24 mouse cellular contexts compared by ENCODE assay signal in the genomic region with DNA sequence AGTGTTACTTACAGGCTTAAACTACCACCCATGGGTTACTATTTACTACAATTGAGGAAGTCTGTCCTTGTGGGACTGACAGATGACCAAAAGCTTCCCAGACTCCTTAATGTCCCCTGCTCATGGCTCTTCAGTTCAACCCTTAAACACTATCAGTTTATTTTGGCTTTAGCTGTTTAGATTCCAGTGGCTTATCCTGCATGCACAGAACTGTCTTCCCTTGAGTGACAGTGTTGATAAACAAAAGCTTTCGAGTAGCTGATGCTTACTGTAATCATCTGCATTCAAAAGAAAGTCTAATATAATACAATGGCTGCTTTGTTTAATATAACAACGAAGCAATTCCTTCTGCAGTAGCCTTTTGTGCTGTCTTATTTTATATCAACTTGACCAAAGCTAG. TPM values are rescaled to one million over a fixed set of nuclear protein-coding genes. Genes with fewer than 3 reads are reported as not detected.
"Had no signal": no experiment of that assay in that cellular context is flagged by ENCODE, and none has a peak within 500 bp of the region (broad histone marks: within the 10 kb centered on the region; RNA-seq: fewer than 3 reads in every experiment).

No protein-coding gene starts in this region.

- DNase-seq: kidney, adult 2 months; kidney, postnatal 14 days; lung, adult 2 months; lung, postnatal 36 days; right cerebral cortex, adult 18-20 months; right cerebral cortex, postnatal 25 days; thymus, postnatal 4 days had no signal

- ATAC-seq: intestine, embryonic 15.5 days; lung, postnatal 0 days had no signal

- H3K9ac ChIP-seq: intestine, embryonic 15.5 days; kidney, embryonic 15.5 days; midbrain, embryonic 12.5 days; neural tube, embryonic 15.5 days had no signal

- H3K27ac ChIP-seq: intestine, embryonic 15.5 days; kidney, embryonic 15.5 days; left cerebral cortex, adult 2 months; limb, embryonic 10.5 days; midbrain, embryonic 12.5 days; neural tube, embryonic 15.5 days had no signal

- H3K4me3 ChIP-seq: intestine, embryonic 15.5 days; kidney, embryonic 15.5 days; left cerebral cortex, adult 2 months; limb, embryonic 10.5 days; midbrain, embryonic 12.5 days; myocyte; neural tube, embryonic 15.5 days had no signal

- H3K27me3 ChIP-seq: intestine, embryonic 15.5 days; kidney, embryonic 15.5 days; midbrain, embryonic 12.5 days; neural tube, embryonic 15.5 days had no signal

- H3K4me1 ChIP-seq: intestine, embryonic 15.5 days; kidney, embryonic 15.5 days; limb, embryonic 10.5 days; midbrain, embryonic 12.5 days; neural tube, embryonic 15.5 days had no signal

- H3K9me3 ChIP-seq: intestine, embryonic 15.5 days; kidney, embryonic 15.5 days; limb, embryonic 10.5 days; midbrain, embryonic 12.5 days; neural tube, embryonic 15.5 days had no signal

- H3K4me2 ChIP-seq: intestine, embryonic 15.5 days; kidney, embryonic 15.5 days; midbrain, embryonic 12.5 days; neural tube, embryonic 15.5 days had no signal

- H3K36me3 ChIP-seq: intestine, embryonic 15.5 days; kidney, embryonic 15.5 days; limb, embryonic 10.5 days; midbrain, embryonic 12.5 days; neural tube, embryonic 15.5 days had no signal

RNA-seq across cellular contexts. Expression of a gene that starts 7.3 kb away (rescaled TPM):
- total RNA-seq: layer of hippocampus, adult 8-10 months; layer of hippocampus, postnatal 14 days; left cerebral cortex, adult 2 months; left cerebral cortex, postnatal 14 days; megakaryocyte, adult 5-6 weeks had no signal
- polyA plus RNA-seq: intestine, embryonic 15.5 days; kidney, adult 2 months; kidney, embryonic 15.5 days; large intestine, adult 2 months; limb, embryonic 10.5 days; limb, embryonic 14.5 days; lung, adult 2 months; lung, postnatal 0 days; midbrain, embryonic 12.5 days; myocyte; neural tube, embryonic 11.5 days; neural tube, embryonic 15.5 days; small intestine, adult 2 months; stomach, embryonic 16.5 days had no signal

RNA-seq across cellular contexts. Expression of a gene that starts 13.8 kb away (rescaled TPM):
- total RNA-seq: layer of hippocampus, adult 8-10 months; layer of hippocampus, postnatal 14 days; left cerebral cortex, adult 2 months; left cerebral cortex, postnatal 14 days; megakaryocyte, adult 5-6 weeks had no signal
- polyA plus RNA-seq: intestine, embryonic 15.5 days; kidney, adult 2 months; kidney, embryonic 15.5 days; large intestine, adult 2 months; limb, embryonic 10.5 days; limb, embryonic 14.5 days; lung, adult 2 months; lung, postnatal 0 days; midbrain, embryonic 12.5 days; myocyte; neural tube, embryonic 11.5 days; neural tube, embryonic 15.5 days; small intestine, adult 2 months; stomach, embryonic 16.5 days had no signal

RNA-seq across cellular contexts. Expression of a gene that starts 20.0 kb away (rescaled TPM):
- total RNA-seq: layer of hippocampus, adult 8-10 months; layer of hippocampus, postnatal 14 days; left cerebral cortex, adult 2 months; left cerebral cortex, postnatal 14 days; megakaryocyte, adult 5-6 weeks had no signal
- polyA plus RNA-seq: intestine, embryonic 15.5 days; kidney, adult 2 months; kidney, embryonic 15.5 days; large intestine, adult 2 months; limb, embryonic 10.5 days; limb, embryonic 14.5 days; lung, adult 2 months; lung, postnatal 0 days; midbrain, embryonic 12.5 days; myocyte; neural tube, embryonic 11.5 days; neural tube, embryonic 15.5 days; small intestine, adult 2 months; stomach, embryonic 16.5 days had no signal

RNA-seq across cellular contexts. Expression of a gene that starts 21.6 kb away (rescaled TPM):
- total RNA-seq: layer of hippocampus, adult 8-10 months; layer of hippocampus, postnatal 14 days; left cerebral cortex, adult 2 months; left cerebral cortex, postnatal 14 days; megakaryocyte, adult 5-6 weeks had no signal
- polyA plus RNA-seq: intestine, embryonic 15.5 days; kidney, adult 2 months; kidney, embryonic 15.5 days; large intestine, adult 2 months; limb, embryonic 10.5 days; limb, embryonic 14.5 days; lung, adult 2 months; lung, postnatal 0 days; midbrain, embryonic 12.5 days; myocyte; neural tube, embryonic 11.5 days; neural tube, embryonic 15.5 days; small intestine, adult 2 months; stomach, embryonic 16.5 days had no signal

RNA-seq across cellular contexts. Expression of a gene that starts 30.4 kb away (rescaled TPM):
- total RNA-seq: layer of hippocampus, adult 8-10 months; layer of hippocampus, postnatal 14 days; left cerebral cortex, adult 2 months; left cerebral cortex, postnatal 14 days; megakaryocyte, adult 5-6 weeks had no signal
- polyA plus RNA-seq: intestine, embryonic 15.5 days; kidney, adult 2 months; kidney, embryonic 15.5 days; large intestine, adult 2 months; limb, embryonic 10.5 days; limb, embryonic 14.5 days; lung, adult 2 months; lung, postnatal 0 days; midbrain, embryonic 12.5 days; myocyte; neural tube, embryonic 11.5 days; neural tube, embryonic 15.5 days; small intestine, adult 2 months; stomach, embryonic 16.5 days had no signal
